Mouse (Mus musculus) forebrain, embryonic 12.5 days (tissue): ENCODE measurements around the gene Rasgef1b. TPM values are rescaled to one million over a fixed set of nuclear protein-coding genes. Genes with fewer than 3 reads are reported as not detected.
"Not testable (repeated sequence)": the region's sequence is repeated elsewhere in the genome, so short reads cannot be mapped to it uniquely, and the experiment has no call there.

Experiments
- ATAC-seq: fragments of 200-750 bp; cut with Nextera tagmentation; 2 replicates; pipeline ENCODE4 v1.8.0; 2017; ENCODE audit warnings: moderate TSS enrichment; ENCODE audit not compliant: low FRiP score
- H3K27ac ChIP-seq: fragments of 300-500 bp; sonication (generic); 2 replicates; pipeline ENCODE4 v1.5.1; 2016; ENCODE audit warnings: mild to moderate bottlenecking
- H3K27me3 ChIP-seq: fragments of 300-500 bp; sonication (generic); 2 replicates; pipeline ENCODE4 v1.6.1; 2016; ENCODE audit warnings: mild to moderate bottlenecking
- H3K36me3 ChIP-seq: fragments of 300-500 bp; sonication (generic); replicated peaks from 2 replicates; pipeline ENCODE4 v1.6.1; 2016; ENCODE audit warnings: mild to moderate bottlenecking
- H3K4me1 ChIP-seq: fragments of 300-500 bp; sonication (generic); 2 replicates; pipeline ENCODE4 v1.6.1; 2016
- H3K4me2 ChIP-seq: fragments of 300-500 bp; sonication (generic); 2 replicates; pipeline ENCODE4 v1.6.1; 2016; ENCODE audit warnings: mild to moderate bottlenecking, moderate library complexity
- H3K4me3 ChIP-seq: fragments of 300-500 bp; sonication (generic); replicated peaks from 2 replicates; pipeline ENCODE4 v1.5.1; 2016; ENCODE audit warnings: mild to moderate bottlenecking
- H3K9ac ChIP-seq: fragments of 300-500 bp; sonication (generic); 2 replicates; pipeline ENCODE4 v1.6.1; 2016; ENCODE audit warnings: mild to moderate bottlenecking
- H3K9me3 ChIP-seq: fragments of 300-500 bp; sonication (generic); 2 replicates; pipeline ENCODE4 v1.6.1; 2016
- WGBS: fragments of 180-500 bp; shearing (Covaris S2); methylation state at CpG from one replicate; pipeline ENCODE4 v1.1.7; 2016; 5-methylcytosine and 5-hydroxymethylcytosine counted together
- polyA plus RNA-seq: library from polyadenylated mRNA; unstranded; fragments of >200 nt; fragmentation: Nextera tagmentation; extraction: Ambion mirVana; gene quantifications from 2 replicates; pipeline ENCODE4 v1.2.1, GENCODE M21; 2016

Gene Rasgef1b
- polyA plus RNA-seq, 1 experiment from 2014 or later = 36.6 TPM

DNA sequence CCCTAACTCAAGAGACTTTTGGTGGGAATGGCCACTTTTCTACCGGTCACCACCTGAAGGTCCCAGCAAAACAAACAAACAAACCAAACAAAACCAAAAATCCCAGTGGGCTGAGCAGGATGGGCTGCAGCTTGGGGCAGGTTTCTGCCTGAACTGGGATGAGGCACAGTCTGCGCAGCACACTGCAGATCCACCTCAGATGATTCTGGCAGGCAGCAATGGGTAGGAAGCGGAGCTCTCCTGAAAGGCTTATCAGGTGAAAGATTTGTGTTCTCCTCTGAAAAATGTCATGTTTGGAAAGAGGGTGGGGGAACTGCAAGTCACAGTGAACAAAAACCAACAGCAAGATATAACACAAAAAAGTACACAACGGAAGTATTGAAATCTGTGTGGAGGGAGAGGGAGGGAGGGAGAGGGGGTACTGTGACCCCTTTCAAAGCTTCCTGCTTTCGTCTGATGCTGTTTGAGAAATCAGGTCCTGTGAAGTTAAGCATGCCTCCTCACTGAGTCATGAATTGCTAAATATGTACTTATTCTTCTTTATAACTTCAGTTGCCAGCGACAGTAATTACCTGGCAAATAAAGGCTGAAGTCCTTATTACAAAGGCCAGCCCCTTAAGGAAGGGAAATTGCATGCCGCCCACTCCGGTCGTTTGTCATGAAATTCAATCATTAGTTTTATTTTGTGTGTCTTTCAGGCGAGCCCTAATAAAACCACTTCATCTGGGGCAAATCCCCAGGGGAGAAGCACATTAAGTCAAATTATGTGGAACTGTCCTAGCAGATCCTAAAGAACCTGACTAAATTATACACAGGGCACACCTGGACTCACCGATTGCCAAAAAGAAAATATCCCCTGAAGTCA is 491.7 kb downstream of the Rasgef1b start:
- Histone ChIP-seq H3K27ac (no peak overlapping the region), H3K4me1 (no peaks in the 10 kb centered on the region), H3K9me3 (no peaks in the 10 kb centered on the region), H3K27me3 (no peaks in the 10 kb centered on the region), H3K9ac (no peak overlapping the region), H3K36me3 (peaks cover 56% of the 10 kb centered on the region), H3K4me3 (no peak overlapping the region), H3K4me2 (no peak overlapping the region)
- ATAC-seq = no peak
- 61% methylated on average over 11 of the region's 11 CpGs for WGBS

DNA sequence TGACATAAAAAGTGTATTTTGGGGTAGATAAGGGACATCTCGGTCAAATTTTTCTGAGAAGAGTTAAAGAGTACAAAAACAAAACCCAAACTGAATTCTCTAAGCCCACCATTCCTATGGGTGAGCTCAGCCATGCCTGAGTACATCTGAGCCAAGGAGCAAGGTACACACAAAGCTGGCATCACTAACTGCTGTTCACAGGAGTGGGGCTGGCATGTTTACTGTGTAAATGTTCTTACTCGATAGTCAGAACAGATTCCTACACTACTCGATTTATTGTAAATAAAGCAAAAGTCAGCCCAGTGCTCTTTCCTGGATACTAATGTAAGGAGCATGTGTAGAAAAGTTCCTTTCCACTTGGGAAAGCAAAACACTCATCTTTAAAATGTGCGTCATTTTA is 492.4 kb downstream of the Rasgef1b start:
- H3K36me3 ChIP-seq = peaks cover 60% of the 10 kb centered on the region
- ATAC-seq = no peak
- WGBS = 92% methylated on average over 4 of the region's 4 CpGs

DNA sequence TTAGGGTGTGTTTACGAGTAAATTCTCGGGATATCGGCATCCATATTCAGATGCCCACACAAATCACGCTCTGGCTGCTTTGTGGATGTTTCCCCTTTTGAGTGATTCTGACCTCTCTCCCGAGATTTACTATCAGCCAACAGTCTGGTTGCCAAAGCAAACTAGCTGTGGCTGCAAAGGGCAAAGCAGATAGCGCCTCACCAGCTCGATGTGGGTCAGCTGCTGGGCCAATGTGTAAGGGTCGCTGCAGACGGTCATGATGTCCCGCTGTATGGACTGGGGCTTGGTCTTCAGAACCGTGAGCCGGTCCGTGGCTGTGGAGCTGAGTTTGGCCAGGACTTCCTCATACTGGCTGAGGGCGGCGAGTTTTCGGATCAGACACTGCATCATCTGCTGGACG is 494.6 kb downstream of the Rasgef1b start:
- H3K27ac ChIP-seq = no peak overlapping the region
- H3K27me3 ChIP-seq = no peaks in the 10 kb centered on the region
- WGBS = 96% methylated on average over 17 of the region's 17 CpGs
- no peaks in the 10 kb centered on the region for H3K9me3 ChIP-seq
- H3K4me2 ChIP-seq = no peak overlapping the region
- H3K36me3 ChIP-seq = peaks cover 56% of the 10 kb centered on the region
- no peak for ATAC-seq
- no peak overlapping the region for H3K9ac ChIP-seq
- H3K4me3 ChIP-seq = no peak overlapping the region
- no peaks in the 10 kb centered on the region for H3K4me1 ChIP-seq

More for the DNA sequence above, 492.4 kb downstream of the Rasgef1b start:
- Histone ChIP-seq H3K4me1 (no peaks in the 10 kb centered on the region), H3K4me2 (no peak overlapping the region), H3K4me3 (no peak overlapping the region), H3K27ac (no peak overlapping the region), H3K9ac (no peak overlapping the region), H3K9me3 (no peaks in the 10 kb centered on the region), H3K27me3 (no peaks in the 10 kb centered on the region)

DNA sequence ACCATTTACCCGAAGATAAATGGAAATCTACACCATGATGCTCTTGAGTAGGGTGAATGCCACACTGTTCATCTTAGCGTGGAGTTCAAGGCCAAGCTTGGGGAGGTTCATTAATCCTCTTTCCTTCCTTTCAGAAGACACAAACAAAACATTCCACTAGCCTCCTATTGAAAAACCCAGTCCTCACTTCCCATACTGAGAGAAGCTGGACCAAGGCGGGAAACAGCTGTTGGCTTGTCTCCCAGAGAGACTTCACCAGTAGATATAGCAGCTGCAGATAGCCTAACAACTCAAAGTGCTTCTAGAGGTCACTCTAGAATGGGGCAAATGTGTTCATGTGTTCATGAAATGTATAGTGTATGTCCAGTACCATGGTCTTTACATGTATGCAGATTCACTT is 495.7 kb downstream of the Rasgef1b start:
- Histone ChIP-seq H3K4me1 (no peaks in the 10 kb centered on the region), H3K27ac (no peak overlapping the region), H3K36me3 (peaks cover 62% of the 10 kb centered on the region), H3K9ac (no peak overlapping the region), H3K27me3 (no peaks in the 10 kb centered on the region), H3K4me2 (no peak overlapping the region), H3K4me3 (no peak overlapping the region), H3K9me3 (no peaks in the 10 kb centered on the region)
- no peak for ATAC-seq
- 76% methylated on average over 3 of the region's 3 CpGs for WGBS

DNA sequence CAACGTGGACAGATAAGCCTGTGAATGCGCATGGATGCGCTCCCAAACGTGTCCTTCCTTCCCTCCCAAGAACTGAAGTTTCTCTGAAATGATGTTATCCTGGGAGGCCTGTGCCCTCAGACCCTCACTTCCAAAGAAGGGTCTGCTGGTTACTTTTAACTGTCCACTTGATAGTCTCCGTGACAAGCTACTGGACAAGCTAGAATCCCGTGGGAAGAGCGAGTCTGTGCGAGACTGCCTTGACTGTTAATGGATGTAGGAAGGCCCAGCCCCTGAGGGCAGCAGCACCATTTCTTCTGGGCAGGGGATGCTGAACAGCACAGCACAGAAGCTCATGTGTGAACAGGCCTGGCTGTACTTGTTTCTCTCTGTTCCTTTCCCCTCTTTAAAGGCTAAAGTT is 496.5 kb downstream of the Rasgef1b start:
- no peak overlapping the region for H3K4me2 ChIP-seq
- no peak overlapping the region for H3K27ac ChIP-seq
- H3K4me1 ChIP-seq = no peaks in the 10 kb centered on the region
- no peak overlapping the region for H3K4me3 ChIP-seq
- no peak overlapping the region for H3K9ac ChIP-seq
- 94% methylated on average over 8 of the region's 8 CpGs for WGBS
- ATAC-seq = no peak
- H3K9me3 ChIP-seq = no peaks in the 10 kb centered on the region
- no peaks in the 10 kb centered on the region for H3K27me3 ChIP-seq
- H3K36me3 ChIP-seq = peaks cover 70% of the 10 kb centered on the region

GRCm38 (mm10) chr5:99230476-99230875 is 498.4 kb downstream of the Rasgef1b start:
- H3K27me3 ChIP-seq = no peaks in the 10 kb centered on the region
- H3K36me3 ChIP-seq = peaks cover 76% of the 10 kb centered on the region
- no peak overlapping the region for H3K27ac ChIP-seq
- no peak overlapping the region for H3K4me3 ChIP-seq
- ATAC-seq = no peak
- no peaks in the 10 kb centered on the region for H3K4me1 ChIP-seq
- no peak overlapping the region for H3K9ac ChIP-seq
- H3K9me3 ChIP-seq = no peaks in the 10 kb centered on the region
- 93% methylated on average over 7 of the region's 7 CpGs for WGBS
- no peak overlapping the region for H3K4me2 ChIP-seq

- peaks cover 61% of the 10 kb centered on the region for H3K36me3 ChIP-seq
Observed at GRCm38 (mm10) chr5:99227361-99227760, 501.5 kb downstream of the Rasgef1b start.

GRCm38 (mm10) chr5:99224571-99225011 is 504.3 kb downstream of the Rasgef1b start:
- Histone ChIP-seq H3K4me3 (no peak overlapping the region), H3K27ac (peak overlapping the region; percentile 37; the same call in 1 of the 2 replicates), H3K4me2 (no peak overlapping the region), H3K9ac (no peak overlapping the region), H3K36me3 (peaks cover 61% of the 10 kb centered on the region), H3K9me3 (no peaks in the 10 kb centered on the region), H3K27me3 (no peaks in the 10 kb centered on the region), H3K4me1 (peaks cover 8% of the 10 kb centered on the region; the same call in 1 of the 2 replicates)
- ATAC-seq = no peak
- WGBS = 68% methylated on average over 5 of the region's 5 CpGs

More at GRCm38 (mm10) chr5:99227361-99227760, 501.5 kb downstream of the Rasgef1b start:
- Histone ChIP-seq H3K27me3 (no peaks in the 10 kb centered on the region), H3K9me3 (no peaks in the 10 kb centered on the region), H3K9ac (no peak overlapping the region), H3K27ac (no peak overlapping the region), H3K4me2 (no peak overlapping the region), H3K4me3 (no peak overlapping the region), H3K4me1 (peaks cover 8% of the 10 kb centered on the region; the same call in 1 of the 2 replicates)
- no peak for ATAC-seq
- WGBS = 80% methylated on average over 4 of the region's 4 CpGs

GRCm38 (mm10) chr5:99223869-99224498 is 504.9 kb downstream of the Rasgef1b start:
- no peak for ATAC-seq
- H3K27me3 ChIP-seq = no peaks in the 10 kb centered on the region

GRCm38 (mm10) chr5:99218385-99218784 is 510.5 kb downstream of the Rasgef1b start:
- Histone ChIP-seq H3K36me3 (peaks cover 59% of the 10 kb centered on the region), H3K27ac (peak overlapping the region; percentile 9; the same call in 1 of the 2 replicates), H3K4me1 (peaks cover 13% of the 10 kb centered on the region; the same call in 1 of the 2 replicates), H3K9me3 (no peaks in the 10 kb centered on the region), H3K9ac (no peak overlapping the region), H3K27me3 (no peaks in the 10 kb centered on the region), H3K4me3 (no peak overlapping the region), H3K4me2 (no peak overlapping the region)
- WGBS = 73% methylated on average over 5 of the region's 5 CpGs
- no peak for ATAC-seq

More at GRCm38 (mm10) chr5:99223869-99224498, 504.9 kb downstream of the Rasgef1b start:
- no peak overlapping the region for H3K9ac ChIP-seq
- H3K4me1 ChIP-seq = peaks cover 8% of the 10 kb centered on the region; the same call in 1 of the 2 replicates
- peaks cover 61% of the 10 kb centered on the region for H3K36me3 ChIP-seq
- H3K4me3 ChIP-seq = no peak overlapping the region
- H3K4me2 ChIP-seq = no peak overlapping the region
- 74% methylated on average over 15 of the region's 15 CpGs for WGBS
- H3K9me3 ChIP-seq = no peaks in the 10 kb centered on the region
- H3K27ac ChIP-seq = no peak overlapping the region

GRCm38 (mm10) chr5:99216588-99217152 is 512.2 kb downstream of the Rasgef1b start:
- not testable (repeated sequence) for H3K9me3 ChIP-seq, H3K4me2 ChIP-seq, H3K9ac ChIP-seq, H3K27ac ChIP-seq, ATAC-seq, H3K27me3 ChIP-seq, H3K4me3 ChIP-seq
- WGBS = 93% methylated on average over 1 of the region's 1 CpGs
- Histone ChIP-seq H3K4me1 (peaks cover 13% of the 10 kb centered on the region; the same call in 1 of the 2 replicates), H3K36me3 (peaks cover 45% of the 10 kb centered on the region)
